Mouse (Mus musculus) embryo, embryonic 9.5 days (tissue): ENCODE measurements at regions not wholly inside any gene's neighbourhood (a gene's known extent, or its start where the extent isn't known, plus 50 kb on each side); places are given as distances from the start of the nearest gene placed in this dataset.
A peak's percentile ranks its signal among the peaks of the same experiment; 100 is the strongest.

Experiments used
- DNase-seq: peaks from one replicate; pipeline ENCODE4 v3.0.0-alpha.2; 2017; ENCODE audit errors: extremely low spot score

GRCm38 (mm10) chr8:50387189-50387588, 1543.4 kb upstream of the Tenm3 start:
- no peak for DNase-seq

DNA sequence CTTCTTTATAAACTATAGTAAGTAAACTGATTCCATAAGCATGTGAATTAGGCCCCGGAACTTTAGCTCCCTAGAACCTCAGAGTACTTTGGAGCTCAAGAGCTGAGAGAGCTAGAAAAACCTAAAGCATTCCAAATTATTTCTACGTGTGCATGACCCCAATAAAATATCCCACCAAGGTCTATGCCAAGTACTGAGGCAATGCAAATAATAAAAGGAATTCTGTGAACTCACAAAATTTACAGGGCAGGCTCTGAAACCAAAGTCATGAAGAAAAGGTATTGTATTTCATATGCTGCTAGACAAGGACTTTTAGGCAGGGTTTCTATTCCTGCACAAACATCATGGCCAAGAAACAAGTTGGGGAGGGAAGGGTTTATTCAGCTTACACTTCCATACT, 1539.9 kb upstream of the Tenm3 start:
- DNase-seq: no peak

- DNase-seq: no peak
These were observed 1536.0 kb upstream of the Tenm3 start for GRCm38 (mm10) chr8:50379745-50380144.

GRCm38 (mm10) chr8:50373790-50374189, 1530.0 kb upstream of the Tenm3 start:
- no peak for DNase-seq

DNA sequence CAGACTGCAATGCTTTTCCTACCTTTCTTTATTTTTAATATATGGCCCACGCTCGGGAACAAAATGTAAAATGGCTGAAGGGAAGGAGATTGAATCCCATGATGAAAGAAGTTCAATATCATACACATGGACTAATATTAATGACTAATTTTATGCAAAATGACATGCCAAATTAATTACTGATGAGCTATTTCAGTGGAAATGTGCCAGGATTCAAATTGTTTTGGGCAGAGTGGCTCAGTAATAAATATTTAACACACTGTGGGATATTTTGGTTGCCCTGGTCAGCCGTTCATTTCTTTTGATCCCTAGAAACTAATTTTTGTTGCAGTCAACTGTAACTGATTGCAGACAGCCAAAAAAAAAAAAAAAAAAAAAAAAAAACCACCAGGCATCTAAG, 1482.7 kb upstream of the Tenm3 start:
- no peak for DNase-seq

GRCm38 (mm10) chr8:50321356-50321963, 1477.7 kb upstream of the Tenm3 start:
- no peak for DNase-seq

- no peak for DNase-seq
These were observed 1472.9 kb upstream of the Tenm3 start for GRCm38 (mm10) chr8:50316641-50317040.

DNA sequence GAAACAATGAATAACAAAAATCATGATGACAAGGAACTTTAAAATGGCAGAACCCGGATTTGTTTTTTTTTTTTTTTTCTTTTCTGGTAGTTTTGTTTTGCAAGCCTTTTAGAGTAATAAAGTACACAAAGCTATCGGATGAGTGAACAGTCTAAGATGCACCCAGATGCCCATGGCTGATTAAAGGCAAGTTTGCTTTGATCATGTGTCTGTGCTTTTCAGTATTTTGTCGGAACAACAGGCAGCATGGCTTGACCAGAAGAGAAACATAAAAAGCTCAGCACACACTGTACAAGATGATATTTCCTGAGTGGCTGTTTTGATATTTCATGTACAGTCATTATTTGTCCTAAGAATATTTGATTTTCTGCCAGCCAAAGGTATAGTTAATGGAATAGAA, 1466.6 kb upstream of the Tenm3 start:
- no peak for DNase-seq

DNA sequence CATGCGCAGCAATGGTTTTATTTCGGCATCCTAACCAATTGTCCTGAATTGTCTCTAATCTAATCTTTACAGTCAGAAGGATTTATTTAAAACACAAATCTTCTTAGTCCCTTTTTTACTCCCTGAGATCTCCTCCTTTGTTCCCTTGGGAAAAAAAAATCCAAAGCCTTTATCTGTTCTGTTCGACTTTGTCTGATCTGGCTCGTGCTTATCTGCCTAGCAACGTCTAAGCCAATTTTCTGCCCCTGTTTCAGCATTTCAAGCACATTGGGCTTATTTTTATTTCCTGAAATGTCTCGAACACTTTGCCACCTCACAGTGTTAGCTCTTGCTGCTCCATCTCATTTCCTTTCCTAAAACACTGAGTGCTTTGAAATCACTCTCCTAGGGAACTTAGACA, 1456.6 kb upstream of the Tenm3 start:
- DNase-seq: no peak

DNA sequence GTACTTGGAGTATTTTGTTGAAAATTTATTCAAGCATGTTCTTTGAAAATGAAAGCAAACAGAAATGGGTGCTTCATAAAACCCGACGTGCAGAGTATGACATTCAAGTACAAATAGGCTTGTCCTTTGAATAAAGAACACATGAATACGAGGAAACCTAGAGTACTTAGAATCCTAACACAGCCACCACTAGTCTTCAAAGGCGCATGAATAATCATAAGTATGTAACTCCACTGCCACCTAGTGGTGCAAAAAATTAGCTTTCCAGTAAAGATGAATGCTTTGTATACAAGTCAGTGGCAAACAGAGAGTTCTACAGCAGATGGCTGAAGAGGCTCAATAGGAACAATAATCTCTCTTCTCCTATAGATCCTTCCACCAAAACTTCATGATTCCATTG, 1449.8 kb upstream of the Tenm3 start:
- DNase-seq: peak; percentile 67

GRCm38 (mm10) chr8:50292158-50292557, 1448.4 kb upstream of the Tenm3 start:
- peak; percentile 62 for DNase-seq

DNA sequence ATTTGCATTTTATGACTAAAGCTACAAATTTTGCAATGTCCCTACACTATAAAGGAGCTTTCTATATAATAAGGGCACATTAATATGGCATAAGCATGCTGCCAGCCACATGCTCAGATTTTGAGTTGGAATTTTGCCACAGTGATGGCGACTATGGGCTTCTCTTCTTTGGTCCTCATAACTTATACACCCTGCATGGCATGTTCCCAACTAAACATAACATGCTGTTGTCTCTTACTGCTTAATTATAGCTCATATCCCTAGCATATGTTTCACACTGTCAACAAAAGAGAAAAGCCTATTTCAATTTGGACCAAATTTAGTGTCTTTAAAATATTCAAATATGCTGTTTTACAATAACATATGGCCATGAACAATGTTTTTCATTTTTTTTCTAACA, 1432.6 kb upstream of the Tenm3 start:
- no peak for DNase-seq

GRCm38 (mm10) chr8:50264757-50265156, 1421.0 kb upstream of the Tenm3 start:
- no peak for DNase-seq
